Mouse (Mus musculus) myocyte (in vitro differentiated cells): ENCODE results near the gene 6430548M08Rik. TPM values are rescaled to one million over a fixed set of nuclear protein-coding genes. Genes with fewer than 3 reads are reported as not detected.

Experiments used
- H3K27me3 ChIP-seq: one replicate; pipeline ENCODE4 v1.6.1; 2011; ENCODE audit not compliant: control insufficient read depth, insufficient read depth, insufficient read length
- H3K36me3 ChIP-seq: one replicate; pipeline ENCODE4 v1.6.1; 2011; ENCODE audit not compliant: control insufficient read depth, insufficient read depth
- H3K4me2 ChIP-seq: one replicate; pipeline ENCODE4 v1.6.1; 2011; ENCODE audit warnings: low read depth, control low read depth
- H3K4me3 ChIP-seq: one replicate; pipeline ENCODE4 v1.5.1; 2011; ENCODE audit warnings: mild to moderate bottlenecking, control low read depth, moderate library complexity
- H3K79me2 ChIP-seq: one replicate; pipeline ENCODE4 v1.6.1; 2011; ENCODE audit not compliant: control insufficient read depth, insufficient read depth
- H3ac ChIP-seq: one replicate; pipeline ENCODE4 v1.6.1; 2011; ENCODE audit not compliant: control insufficient read depth, insufficient read length
- CEBPB ChIP-seq: IDR thresholded peaks from 2 replicates; pipeline ENCODE4 v1.6.1; 2011; ENCODE audit warnings: mild to moderate bottlenecking, moderate library complexity; ENCODE audit not compliant: poor library complexity, insufficient read depth, severe bottlenecking
- E2F4 ChIP-seq: IDR thresholded peaks from one replicate; pipeline ENCODE4 v1.6.1; 2011; ENCODE audit warnings: mild to moderate bottlenecking, control low read depth, moderate library complexity; ENCODE audit not compliant: insufficient read depth
- MAX ChIP-seq: IDR thresholded peaks from one replicate; pipeline ENCODE4 v1.6.1; 2011; ENCODE audit warnings: low read depth, mild to moderate bottlenecking, control low read depth
- MYOD1 ChIP-seq, 3 experiments: IDR thresholded peaks; one replicate each; pipeline ENCODE4 v1.6.1; 2011; ENCODE audit warnings: control low read depth in 2 of 3, low read depth in 2 of 3, mild to moderate bottlenecking in 2 of 3, moderate library complexity in 1 of 3; ENCODE audit not compliant: insufficient read length in 2 of 3, control insufficient read depth in 1 of 3
- MYOG ChIP-seq, 3 experiments: IDR thresholded peaks; one replicate each; pipeline ENCODE4 v1.6.1; 2011; ENCODE audit warnings: control low read depth in 2 of 3, low read depth in 2 of 3, mild to moderate bottlenecking in 2 of 3; ENCODE audit not compliant: insufficient read length in 2 of 3, control insufficient read depth in 1 of 3, insufficient read depth in 1 of 3
- POLR2A ChIP-seq: IDR thresholded peaks from one replicate; pipeline ENCODE4 v1.6.1; 2011; ENCODE audit warnings: low read depth, mild to moderate bottlenecking, control low read depth, moderate library complexity; ENCODE audit not compliant: insufficient read length
- POLR2AphosphoS2 ChIP-seq: IDR thresholded peaks from one replicate; pipeline ENCODE4 v1.6.1; 2011; ENCODE audit warnings: low read depth, control low read depth; ENCODE audit not compliant: insufficient read length
- REST ChIP-seq: IDR thresholded peaks from one replicate; pipeline ENCODE4 v1.6.1; 2011; ENCODE audit warnings: mild to moderate bottlenecking, control low read depth, moderate library complexity; ENCODE audit not compliant: insufficient read depth, insufficient read length
- SRF ChIP-seq: IDR thresholded peaks from one replicate; pipeline ENCODE4 v1.6.1; 2011; ENCODE audit warnings: low read depth; ENCODE audit not compliant: control insufficient read depth, insufficient read length
- TCF12 ChIP-seq: IDR thresholded peaks from one replicate; pipeline ENCODE4 v1.6.1; 2011; ENCODE audit warnings: mild to moderate bottlenecking, control low read depth; ENCODE audit not compliant: poor library complexity, insufficient read depth, severe bottlenecking
- TCF3 ChIP-seq: IDR thresholded peaks from one replicate; pipeline ENCODE4 v1.6.1; 2011; ENCODE audit warnings: low read depth, control low read depth; ENCODE audit not compliant: insufficient read length
- USF1 ChIP-seq: IDR thresholded peaks from one replicate; pipeline ENCODE4 v1.6.1; 2011; ENCODE audit warnings: low read depth, mild to moderate bottlenecking, control low read depth, moderate library complexity
- polyA plus RNA-seq: library from polyadenylated mRNA; unstranded; fragments of >200 nt; fragmentation: generic; extraction: Trizol; gene quantifications from one replicate; pipeline ENCODE4 v1.2.1, GENCODE M21; 2012; ENCODE audit warnings: missing spikeins

The 6430548M08Rik gene
- polyA plus RNA-seq, 1 experiment: 9.4 TPM

DNA sequence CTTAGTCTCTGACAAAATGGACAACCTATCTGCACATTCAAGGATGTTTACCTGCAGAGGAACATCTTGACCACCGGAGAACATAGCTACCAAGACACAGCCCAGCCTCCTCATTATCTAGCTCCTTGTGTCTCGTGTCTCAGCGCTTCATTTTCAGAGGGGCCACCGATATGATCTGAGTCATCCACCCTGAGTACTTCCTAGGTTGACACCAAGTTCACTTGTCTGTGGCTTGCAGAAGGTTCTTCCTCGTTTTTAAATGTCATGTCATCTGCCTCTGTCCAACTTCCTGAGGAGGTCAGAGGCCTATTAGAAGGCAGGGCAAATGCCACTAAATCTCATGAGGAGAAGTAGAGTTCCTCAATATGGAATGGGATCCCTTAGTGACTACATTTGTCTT lies 1.4 kb upstream of the 6430548M08Rik start:
- no peaks in the 10 kb centered on the region for H3K27me3 ChIP-seq
- H3K36me3 ChIP-seq: no peaks in the 10 kb centered on the region
- no peaks in the 10 kb centered on the region for H3K79me2 ChIP-seq
- H3K4me2 ChIP-seq: peak overlapping the region; percentile 87
- peak overlapping the region; percentile 28 for H3K4me3 ChIP-seq
- TF ChIP-seq SRF: no peak
- TF ChIP-seq USF1: no peak
- TF ChIP-seq REST: no peak
- no peak for TF ChIP-seq TCF3
- no peak for TF ChIP-seq POLR2A
- no peak for TF ChIP-seq MYOG (IDR thresholded peaks at IDR 0.05; ENCODE audit: control insufficient read depth in 1 of 3, insufficient read depth in 1 of 3, insufficient read length in 2 of 3, low read depth in 2 of 3)
- no peak for TF ChIP-seq POLR2AphosphoS2
- TF ChIP-seq TCF12: no peak
- no peak for TF ChIP-seq E2F4
- no peak for TF ChIP-seq MAX
- TF ChIP-seq CEBPB: no peak
- TF ChIP-seq MYOD1 (IDR thresholded peaks at IDR 0.05; ENCODE audit: control insufficient read depth in 1 of 3, insufficient read length in 2 of 3, low read depth in 2 of 3): no peak
- no peak overlapping the region for H3ac ChIP-seq

DNA sequence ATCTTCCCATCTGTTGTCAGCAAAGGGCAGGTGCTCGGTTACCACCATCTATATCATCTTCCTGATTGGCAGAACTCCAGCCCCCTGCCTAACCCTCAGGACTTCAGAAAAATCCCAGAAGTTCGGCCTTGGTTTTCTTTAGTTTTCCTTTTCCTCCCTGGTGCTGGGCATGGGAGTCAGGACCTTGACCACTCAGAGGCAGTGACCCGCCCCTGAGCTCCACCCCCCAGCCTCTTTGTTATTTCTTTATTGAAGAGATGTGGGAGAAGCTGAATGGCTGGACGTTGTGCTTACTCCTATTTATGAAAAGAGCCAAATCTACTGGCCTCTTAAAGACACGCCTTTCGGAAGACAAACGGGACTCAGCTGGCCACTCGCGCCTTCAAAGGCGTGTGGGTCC lies 646 bp upstream of the 6430548M08Rik start:
- Histone ChIP-seq H3ac (peak overlapping the region; percentile 35), H3K4me2 (peak overlapping the region; percentile 87), H3K79me2 (no peaks in the 10 kb centered on the region), H3K27me3 (no peaks in the 10 kb centered on the region), H3K36me3 (no peaks in the 10 kb centered on the region), H3K4me3 (peak overlapping the region; percentile 28)
- no peak for TF ChIP-seq USF1
- TF ChIP-seq MYOD1 (IDR thresholded peaks at IDR 0.05; ENCODE audit: control insufficient read depth in 1 of 3, insufficient read length in 2 of 3, low read depth in 2 of 3): peak in 2 of 3 experiments; percentile 29 to 39

DNA sequence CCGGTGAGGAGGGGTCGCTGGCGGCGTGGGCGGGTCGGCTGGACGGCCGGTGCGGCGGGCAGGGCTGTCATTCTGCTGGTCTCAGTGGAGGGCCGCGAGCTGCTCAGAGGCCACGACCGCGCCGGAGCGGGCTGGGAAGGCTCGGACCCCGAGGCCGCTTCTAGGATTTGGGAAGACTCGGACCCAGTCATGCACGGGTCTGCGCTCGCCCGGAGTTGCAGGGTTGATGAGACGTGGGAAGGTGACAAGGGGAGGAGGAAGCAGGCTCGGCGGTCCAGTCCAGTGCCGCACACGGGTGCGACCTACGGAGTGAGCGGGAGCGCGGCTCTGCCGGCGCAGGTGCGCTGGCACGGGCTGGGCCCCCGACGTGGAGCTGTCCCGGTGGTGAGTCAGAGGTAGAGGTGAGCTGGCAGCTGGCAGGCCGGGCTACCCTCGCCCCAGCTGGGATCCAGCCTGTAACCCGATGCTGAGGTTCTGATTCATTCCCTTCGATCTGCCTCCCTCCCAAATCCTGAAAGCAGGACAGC lies 426 bp downstream of the 6430548M08Rik start:
- Histone ChIP-seq H3K36me3 (no peaks in the 10 kb centered on the region), H3K4me2 (peak overlapping the region; percentile 79), H3K79me2 (no peaks in the 10 kb centered on the region), H3ac (peak overlapping the region; percentile 35), H3K4me3 (peak overlapping the region; percentile 28), H3K27me3 (no peaks in the 10 kb centered on the region)
- TF ChIP-seq TCF3 (peak; percentile 48), POLR2AphosphoS2 (no peak), MYOD1 (IDR thresholded peaks at IDR 0.05; ENCODE audit: control insufficient read depth in 1 of 3, insufficient read length in 2 of 3, low read depth in 2 of 3) (peak in 2 of 3 experiments; percentile 77 to 92), POLR2A (no peak), REST (no peak), USF1 (no peak), MYOG (IDR thresholded peaks at IDR 0.05; ENCODE audit: control insufficient read depth in 1 of 3, insufficient read depth in 1 of 3, insufficient read length in 2 of 3, low read depth in 2 of 3) (peak in 2 of 3 experiments; percentile 75 to 80), MAX (no peak), TCF12 (no peak), E2F4 (no peak), SRF (no peak), CEBPB (no peak)

- H3K27me3 ChIP-seq: no peaks in the 10 kb centered on the region
Observed at GRCm38 (mm10) chr8:120116600-120116999, 2.6 kb downstream of the 6430548M08Rik start.

GRCm38 (mm10) chr8:120118162-120118561 lies 4.2 kb downstream of the 6430548M08Rik start:
- H3K4me3 ChIP-seq: no peak overlapping the region
- H3ac ChIP-seq: no peak overlapping the region
- no peaks in the 10 kb centered on the region for H3K79me2 ChIP-seq
- H3K36me3 ChIP-seq: no peaks in the 10 kb centered on the region
- H3K4me2 ChIP-seq: no peak overlapping the region
- TF ChIP-seq REST (no peak), MYOG (IDR thresholded peaks at IDR 0.05; ENCODE audit: control insufficient read depth in 1 of 3, insufficient read depth in 1 of 3, insufficient read length in 2 of 3, low read depth in 2 of 3) (no peak), POLR2AphosphoS2 (no peak), MAX (no peak), CEBPB (no peak), USF1 (no peak), TCF3 (no peak), POLR2A (no peak), E2F4 (no peak), TCF12 (no peak), MYOD1 (IDR thresholded peaks at IDR 0.05; ENCODE audit: control insufficient read depth in 1 of 3, insufficient read length in 2 of 3, low read depth in 2 of 3) (no peak)
- no peaks in the 10 kb centered on the region for H3K27me3 ChIP-seq

More at GRCm38 (mm10) chr8:120116600-120116999, 2.6 kb downstream of the 6430548M08Rik start:
- Histone ChIP-seq H3ac (no peak overlapping the region), H3K36me3 (no peaks in the 10 kb centered on the region), H3K79me2 (no peaks in the 10 kb centered on the region), H3K4me2 (peak overlapping the region; percentile 7), H3K4me3 (no peak overlapping the region)
- TF ChIP-seq E2F4: no peak
- no peak for TF ChIP-seq REST
